Mouse (Mus musculus) hindlimb bud, embryonic 11.5 days (tissue): ENCODE data around the gene Pltp.
"Not testable (repeated sequence)": the region's sequence is repeated elsewhere in the genome, so short reads cannot be mapped to it uniquely, and the experiment has no call there.

Source experiments
- DNase-seq: peaks from one replicate; pipeline ENCODE4 v3.0.0-alpha.2; 2012; ENCODE audit warnings: low read depth, low spot score; ENCODE audit errors: extremely low spot score

The Pltp gene

DNA sequence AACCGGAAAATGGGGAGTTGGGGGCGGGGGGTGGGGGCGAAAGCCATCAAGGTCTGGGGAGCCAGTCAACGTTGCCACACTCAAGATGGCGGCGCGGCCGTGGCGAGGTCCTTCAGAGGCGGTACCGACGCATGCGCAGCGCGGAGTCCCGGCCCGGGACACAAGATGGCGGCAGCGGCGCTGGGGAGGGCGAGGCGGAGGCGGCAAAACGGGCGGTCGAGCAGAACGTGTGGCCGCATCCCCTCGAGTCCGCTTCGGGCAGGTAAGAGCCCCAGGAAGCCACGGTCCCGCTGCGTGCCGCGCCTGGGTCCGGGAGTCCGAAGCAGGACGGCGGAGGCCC, 21.7 kb upstream of the Pltp start, which contains the start of gene Pcif1:
Pcif1 (plus strand) TSS at position 77 of the 340 bp plus-strand sequence.
- DNase-seq: no peak

- DNase-seq: no peak
Observed at GRCm38 (mm10) chr2:164878509-164879227, 21.2 kb upstream of the Pltp start.

GRCm38 (mm10) chr2:164877376-164878215, 20.1 kb upstream of the Pltp start:
- not testable (repeated sequence) for DNase-seq

- DNase-seq: not testable (repeated sequence)
Observed at GRCm38 (mm10) chr2:164875648-164876047, 18.1 kb upstream of the Pltp start.

- DNase-seq: no peak
Observed at GRCm38 (mm10) chr2:164874239-164874769, 16.8 kb upstream of the Pltp start.

GRCm38 (mm10) chr2:164873621-164874020, 16.1 kb upstream of the Pltp start:
- no peak for DNase-seq

DNA sequence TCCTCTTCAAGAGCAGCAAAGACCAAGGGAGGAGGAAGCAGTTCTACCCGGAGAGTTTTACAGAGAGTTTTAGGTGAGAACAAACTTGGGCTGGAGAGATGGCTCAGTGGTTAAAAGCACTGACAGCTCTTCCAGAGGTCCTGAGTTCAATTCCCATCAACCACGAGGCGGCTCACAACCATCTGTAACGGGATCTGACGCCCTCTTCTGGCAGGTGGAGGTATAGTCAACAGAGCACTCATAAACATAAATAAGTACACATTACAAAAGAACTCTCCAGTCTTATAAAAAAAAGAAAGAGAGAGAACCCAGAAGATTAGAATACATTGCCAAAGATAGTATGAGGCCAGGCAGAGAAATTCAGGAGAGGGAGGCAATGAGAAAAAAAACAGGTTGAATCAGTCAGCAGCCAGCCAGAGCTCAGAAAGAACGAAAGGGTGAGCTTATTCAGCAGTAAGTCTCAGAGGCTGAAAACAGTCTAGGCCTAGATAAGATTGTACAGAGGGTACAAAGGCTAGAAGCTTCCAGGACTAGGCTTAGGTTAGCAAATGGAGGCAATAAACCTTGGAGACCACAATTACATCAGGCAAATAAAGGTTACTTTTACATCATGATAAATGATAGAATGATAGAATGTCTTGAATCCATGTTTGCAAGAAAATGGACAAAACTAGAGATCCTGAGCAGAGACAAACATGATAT, 14.2 kb upstream of the Pltp start:
- DNase-seq: no peak

- DNase-seq: no peak
Observed at GRCm38 (mm10) chr2:164868491-164868890, 11.0 kb upstream of the Pltp start.

GRCm38 (mm10) chr2:164867566-164867965, 10.1 kb upstream of the Pltp start:
- DNase-seq: no peak

DNA sequence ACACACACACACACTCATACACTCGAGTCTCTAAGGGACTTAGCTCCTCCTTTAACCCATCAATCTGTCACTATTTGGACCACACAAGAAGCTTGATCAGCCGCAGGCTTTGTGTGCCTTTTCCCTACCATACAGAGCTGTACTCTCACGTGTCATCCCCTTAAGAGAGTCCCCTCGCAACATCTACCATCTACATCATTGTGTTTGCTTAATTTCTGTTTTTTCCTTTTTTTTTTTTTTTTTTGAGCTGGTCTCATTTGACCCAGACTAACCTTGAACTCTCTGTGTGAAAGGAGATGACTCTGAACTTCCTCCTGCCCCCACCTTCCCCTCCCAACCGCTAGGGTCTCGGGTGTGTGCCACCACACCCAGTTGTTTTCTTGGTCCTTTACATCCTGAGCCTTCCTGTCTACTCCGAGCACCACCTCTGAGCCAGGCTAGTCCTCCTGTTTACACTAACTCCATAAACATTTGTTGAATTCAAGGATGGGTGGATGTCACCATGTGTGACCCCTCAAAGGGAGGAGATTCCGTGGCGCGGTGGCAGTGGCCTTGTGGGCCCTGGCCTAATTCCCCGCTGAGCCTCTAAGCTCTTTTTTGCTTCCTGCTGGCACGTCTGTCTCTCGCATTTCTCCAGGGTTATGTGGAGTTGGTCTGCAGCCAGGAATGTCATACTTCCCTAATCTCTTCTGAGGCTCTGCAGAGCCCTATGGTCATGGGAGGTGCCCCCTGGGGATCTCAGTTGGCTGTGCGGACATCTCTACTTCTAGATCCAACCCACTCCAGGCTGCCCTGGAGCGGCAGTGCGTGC, 9.4 kb upstream of the Pltp start:
- DNase-seq: no peak

- no peak for DNase-seq
Observed at GRCm38 (mm10) chr2:164864593-164864992, 7.1 kb upstream of the Pltp start.

GRCm38 (mm10) chr2:164863411-164863810, 5.9 kb upstream of the Pltp start:
- DNase-seq: not testable (repeated sequence)

GRCm38 (mm10) chr2:164862179-164862861, 4.8 kb upstream of the Pltp start:
- no peak for DNase-seq

- DNase-seq: no peak
Observed at GRCm38 (mm10) chr2:164861094-164861493, 3.6 kb upstream of the Pltp start.

DNA sequence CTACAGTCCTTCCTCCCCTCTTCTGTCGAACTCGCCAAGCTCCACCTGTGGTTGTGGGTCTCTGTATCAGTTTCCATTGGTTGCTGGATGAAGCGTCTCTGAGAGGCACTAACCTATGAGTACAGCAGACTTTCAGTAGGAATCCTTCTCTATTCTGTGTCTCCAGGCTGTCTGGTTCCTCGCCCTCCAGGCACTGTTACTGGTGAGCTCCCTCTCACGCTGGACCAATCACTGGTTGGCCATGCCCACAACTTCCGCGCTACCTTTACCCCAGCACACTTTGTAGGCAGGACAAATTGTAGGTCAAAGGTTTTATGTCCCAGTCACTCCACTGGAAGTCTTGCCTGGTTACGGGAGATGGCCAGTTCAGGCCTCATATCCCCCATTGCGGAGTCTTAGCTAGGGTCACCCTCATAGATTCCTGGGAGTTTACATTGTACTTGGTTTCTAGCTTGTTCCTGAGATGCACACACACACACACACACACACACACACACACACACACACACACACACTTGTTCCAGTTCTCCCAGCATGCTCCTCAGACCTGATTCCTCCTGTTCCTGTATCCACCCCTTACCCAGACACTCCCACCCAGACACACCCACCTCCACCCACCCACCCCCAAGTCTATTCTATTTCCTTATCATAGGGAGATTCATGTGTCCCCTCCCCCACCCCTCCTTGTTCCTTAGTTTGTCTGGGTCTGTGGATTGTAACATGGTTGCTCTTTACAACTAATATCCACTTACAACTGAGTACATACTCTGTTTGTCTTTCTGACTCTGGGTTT, 2.3 kb upstream of the Pltp start:
- no peak for DNase-seq

- no peak for DNase-seq
Observed at GRCm38 (mm10) chr2:164859155-164859554, 1.6 kb upstream of the Pltp start.

- DNase-seq: no peak
Observed at GRCm38 (mm10) chr2:164857842-164858553, 487 bp upstream of the Pltp start.

GRCm38 (mm10) chr2:164856309-164857100, 1.0 kb downstream of the Pltp start:
- DNase-seq: no peak
